Mouse (Mus musculus) spleen, postnatal 4 days (tissue): Measurements from ENCODE around the gene Vmn1r114.
"Not testable (repeated sequence)": the region's sequence is repeated elsewhere in the genome, so short reads cannot be mapped to it uniquely, and the experiment has no call there.

Experiments
- DNase-seq, 2 experiments: peaks; one replicate each; pipeline ENCODE4 v3.0.0; 2022; ENCODE audit warnings: low spot score in 2 of 2

The Vmn1r114 gene

DNA sequence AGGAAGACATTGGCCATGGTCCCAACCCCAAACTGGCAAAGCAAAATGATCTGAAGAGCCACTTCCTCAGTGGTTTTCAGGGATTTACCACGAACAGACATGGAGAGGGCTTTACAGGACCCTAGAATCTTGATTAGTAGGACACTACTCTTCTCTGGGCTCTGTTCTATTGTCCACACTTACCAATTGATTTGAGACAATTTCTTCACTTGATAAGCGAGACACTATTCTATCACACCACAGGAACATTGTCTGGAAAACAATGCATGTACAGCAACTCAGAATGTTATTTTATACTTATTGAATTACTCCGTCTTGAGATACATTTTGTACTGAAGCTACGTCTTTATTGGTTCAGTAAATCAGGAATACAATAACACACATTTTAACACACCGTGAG lies at the start of gene Vmn1r114:
TSS of gene Vmn1r114 (minus strand) at position 101 of the 400 bp plus-strand sequence.
- DNase-seq, result not testable (repeated sequence)

GRCm38 (mm10) chr7:20844885-20845284 lies 32.9 kb upstream of the Vmn1r114 start, which contains the start of gene Vmn1r115:
TSS of gene Vmn1r115 (minus strand) at chr7:20844985.
- not testable (repeated sequence) for DNase-seq

- not testable (repeated sequence) for DNase-seq
These were observed 25.0 kb downstream of the Vmn1r114 start, which contains the start of gene Vmn1r113 for GRCm38 (mm10) chr7:20786985-20787384. TSS of gene Vmn1r113 (plus strand) at chr7:20787285.

DNA sequence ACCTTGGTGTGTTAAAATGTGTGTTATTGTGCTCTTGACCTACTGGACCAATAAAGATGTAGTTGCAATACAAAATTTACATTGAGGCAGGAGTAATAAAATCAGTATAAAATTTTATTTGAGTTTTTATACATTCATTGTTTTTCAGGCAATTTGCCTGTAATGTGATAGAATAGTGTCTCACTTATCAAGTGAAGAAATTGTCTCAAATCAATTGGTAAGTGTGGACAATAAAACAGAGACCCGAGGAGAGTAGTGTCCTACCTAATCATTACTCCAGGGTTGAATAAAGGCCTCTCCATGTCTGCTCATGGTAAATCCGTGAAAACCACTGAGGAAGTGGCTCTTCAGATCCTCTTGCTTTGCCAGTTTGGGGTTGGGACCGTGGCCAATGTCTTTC lies 41.1 kb downstream of the Vmn1r114 start, which contains the start of gene Vmn1r112:
TSS of gene Vmn1r112 (plus strand) at position 301 of the 400 bp plus-strand sequence.
- DNase-seq, result not testable (repeated sequence)
